Mouse (Mus musculus) MEL (cell line): ENCODE data around the gene Krt83. TPM values are rescaled to one million over a fixed set of nuclear protein-coding genes. Genes with fewer than 3 reads are reported as not detected.

ENCODE experiments used
- DNase-seq: peaks from one replicate; pipeline ENCODE4 v3.0.0; 2011; ENCODE audit warnings: low read depth, low spot score
- H3K27ac ChIP-seq: 2 replicates; pipeline ENCODE4 v1.5.1; 2012; ENCODE audit warnings: low read depth, mild to moderate bottlenecking, control low read depth, low read length, moderate library complexity; ENCODE audit not compliant: control insufficient read depth
- H3K27me3 ChIP-seq, 2 experiments: fragments of 150-350 bp in 1 of 2; sonication (generic) in 1 of 2; 2 replicates each; pipeline ENCODE4 v1.6.1; 2012; ENCODE audit warnings: low read length in 2 of 2, mild to moderate bottlenecking in 2 of 2, improper control_type of control experiment in 1 of 2, moderate library complexity in 1 of 2; ENCODE audit not compliant: insufficient read depth in 2 of 2, control insufficient read depth in 1 of 2
- H3K36me3 ChIP-seq, 2 experiments: 2 replicates each; pipeline ENCODE4 v1.6.1; 2012 to 2014; ENCODE audit warnings: low read length in 2 of 2, improper control_type of control experiment in 1 of 2, inconsistent platforms in 1 of 2, mild to moderate bottlenecking in 1 of 2; ENCODE audit not compliant: insufficient read depth in 2 of 2, control insufficient read depth in 1 of 2
- H3K4me1 ChIP-seq, 2 experiments: fragments of 150-350 bp in 1 of 2; sonication (generic) in 1 of 2; 2 replicates each; pipeline ENCODE4 v1.6.1; 2012; ENCODE audit warnings: low read length in 2 of 2, improper control_type of control experiment in 1 of 2, mild to moderate bottlenecking in 1 of 2; ENCODE audit not compliant: insufficient read depth in 2 of 2, control insufficient read depth in 1 of 2
- H3K4me3 ChIP-seq, 2 experiments: fragments of 150-350 bp in 1 of 2; sonication (generic) in 1 of 2; 2 replicates each; pipeline ENCODE4 v1.5.1; 2012; ENCODE audit warnings: low read depth in 2 of 2, low read length in 2 of 2, mild to moderate bottlenecking in 2 of 2, moderate library complexity in 2 of 2, control low read depth in 1 of 2, improper control_type of control experiment in 1 of 2; ENCODE audit not compliant: control insufficient read depth in 1 of 2, insufficient read depth in 1 of 2
- H3K79me2 ChIP-seq: 2 replicates; pipeline ENCODE4 v1.6.1; 2012; ENCODE audit warnings: mild to moderate bottlenecking, low read length, moderate library complexity; ENCODE audit not compliant: control insufficient read depth, poor library complexity, insufficient read depth
- H3K9ac ChIP-seq: 2 replicates; pipeline ENCODE4 v1.6.1; 2012; ENCODE audit warnings: low read depth, mild to moderate bottlenecking, control low read depth, low read length, moderate library complexity; ENCODE audit not compliant: control insufficient read depth, poor library complexity, severe bottlenecking
- H3K9me3 ChIP-seq: fragments of 150-350 bp; sonication (generic); replicated peaks from 2 replicates; pipeline ENCODE4 v1.6.1; 2012; ENCODE audit warnings: mild to moderate bottlenecking, low read length, improper control_type of control experiment, moderate library complexity; ENCODE audit not compliant: insufficient read depth
- BHLHE40 ChIP-seq: IDR thresholded peaks from 2 replicates; pipeline ENCODE4 v1.6.1; 2012; ENCODE audit warnings: low read depth, mild to moderate bottlenecking, inconsistent platforms, low read length, improper control_type of control experiment, borderline replicate concordance
- CHD2 ChIP-seq: IDR thresholded peaks from 2 replicates; pipeline ENCODE4 v1.6.1; 2011; ENCODE audit warnings: low read length, improper control_type of control experiment
- CTCF ChIP-seq, 3 experiments: IDR thresholded peaks in 2 of 3; conservative IDR thresholded peaks in 1 of 3; 2 replicates each; pipeline ENCODE4 v1.5.1; 2011 to 2012; ENCODE audit warnings: low read length in 3 of 3, low read depth in 2 of 3, mild to moderate bottlenecking in 2 of 3, improper control_type of control experiment in 1 of 3, inconsistent platforms in 1 of 3, mixed read lengths in 1 of 3, moderate library complexity in 1 of 3; ENCODE audit not compliant: control insufficient read depth in 1 of 3, insufficient read depth in 1 of 3, poor library complexity in 1 of 3, severe bottlenecking in 1 of 3
- E2F4 ChIP-seq: IDR thresholded peaks from 2 replicates; pipeline ENCODE4 v1.6.1; 2011; ENCODE audit warnings: low read depth, low read length, improper control_type of control experiment, borderline replicate concordance
- EP300 ChIP-seq, 2 experiments: IDR thresholded peaks; 2 replicates each; pipeline ENCODE4 v1.6.1; 2011; ENCODE audit warnings: improper control_type of control experiment in 2 of 2, low read length in 2 of 2, low read depth in 1 of 2, mild to moderate bottlenecking in 1 of 2
- KAT2A ChIP-seq: conservative IDR thresholded peaks from 2 replicates; pipeline ENCODE4 v1.6.1; 2012; ENCODE audit warnings: low read depth, low read length, improper control_type of control experiment, inconsistent platforms
- MAX ChIP-seq: IDR thresholded peaks from 2 replicates; pipeline ENCODE4 v1.6.1; 2011; ENCODE audit warnings: low read length, improper control_type of control experiment
- MAZ ChIP-seq: IDR thresholded peaks from 2 replicates; pipeline ENCODE4 v1.6.1; 2012; ENCODE audit warnings: low read depth, mild to moderate bottlenecking, inconsistent platforms, low read length, improper control_type of control experiment
- MXI1 ChIP-seq: IDR thresholded peaks from 2 replicates; pipeline ENCODE4 v1.6.1; 2011; ENCODE audit warnings: mild to moderate bottlenecking, low read depth, low read length, improper control_type of control experiment
- MYC ChIP-seq: IDR thresholded peaks from 2 replicates; pipeline ENCODE4 v1.6.1; 2011; ENCODE audit warnings: low read depth, mild to moderate bottlenecking, low read length, improper control_type of control experiment, moderate library complexity
- POLR2A ChIP-seq, 2 experiments: IDR thresholded peaks; 2 replicates each; pipeline ENCODE4 v1.6.1; 2011 to 2012; ENCODE audit warnings: low read length in 2 of 2, mild to moderate bottlenecking in 2 of 2, control low read depth in 1 of 2, improper control_type of control experiment in 1 of 2, low read depth in 1 of 2, moderate library complexity in 1 of 2; ENCODE audit not compliant: control insufficient read depth in 1 of 2, insufficient read depth in 1 of 2, poor library complexity in 1 of 2
- POLR2AphosphoS5 ChIP-seq: IDR thresholded peaks from 2 replicates; pipeline ENCODE4 v1.6.1; 2012; ENCODE audit warnings: low read depth, borderline replicate concordance, mild to moderate bottlenecking, inconsistent platforms, low read length, moderate library complexity, mixed read lengths
- SMC3 ChIP-seq: IDR thresholded peaks from 2 replicates; pipeline ENCODE4 v1.6.1; 2011; ENCODE audit warnings: low read depth, low read length, improper control_type of control experiment
- TAL1 ChIP-seq: IDR thresholded peaks from 2 replicates; pipeline ENCODE4 v1.6.1; 2012; ENCODE audit warnings: mild to moderate bottlenecking, inconsistent platforms, low read length, moderate library complexity, mixed read lengths
- TBP ChIP-seq: IDR thresholded peaks from 2 replicates; pipeline ENCODE4 v1.8.0; 2011; ENCODE audit warnings: low read depth, low read length, improper control_type of control experiment
- ZKSCAN1 ChIP-seq: IDR thresholded peaks from 2 replicates; pipeline ENCODE4 v1.6.1; 2012; ENCODE audit warnings: low read depth, mild to moderate bottlenecking, inconsistent platforms, low read length, improper control_type of control experiment, moderate library complexity
- polyA plus RNA-seq, 2 experiments: library from polyadenylated mRNA; stranded (reverse) in 1 of 2; unstranded in 1 of 2; fragments of >175 nt in 1 of 2; fragments of >200 nt in 1 of 2; gene quantifications; 2 replicates each; pipeline versions ENCODE4 v1.2.1 to v1.2.4; 2012; ENCODE audit warnings: low replicate concordance in 2 of 2, low read depth in 1 of 2; ENCODE audit not compliant: insufficient read length in 2 of 2, insufficient read depth in 1 of 2, missing spikeins in 1 of 2
- total RNA-seq: library from RNA; depleted of rRNA; stranded (reverse); fragments of 300-350 nt; gene quantifications from 2 replicates; pipeline ENCODE4 v1.2.3, GENCODE M21; 2012; rRNA removed

Krt83 gene
- total RNA-seq (not detected in 2 replicates), polyA plus RNA-seq (not detected)

DNA sequence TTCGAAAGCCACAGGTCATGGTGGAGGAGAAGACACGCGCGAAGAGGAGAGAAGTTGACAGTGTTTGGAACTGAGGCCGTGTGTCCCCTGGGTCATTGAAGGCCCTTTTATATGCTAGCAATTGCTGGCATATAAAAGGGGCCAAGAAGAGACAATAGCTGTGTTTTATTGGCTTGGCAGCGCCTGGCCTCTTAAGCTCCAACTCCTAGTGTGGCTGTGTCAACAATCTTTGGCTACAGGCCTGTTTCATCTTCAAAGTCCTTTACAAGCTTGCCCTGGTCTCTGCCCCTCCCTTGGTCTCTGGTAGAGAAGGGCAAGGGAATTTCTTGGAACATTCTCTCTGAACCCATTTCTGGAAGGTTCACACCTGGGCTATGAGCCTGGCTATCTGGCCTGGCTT, at the start of gene Krt83:
Krt83 (minus strand) TSS at position 82 of the 400 bp plus-strand sequence.
- H3K79me2 ChIP-seq: no peaks in the 10 kb centered on the region
- H3K27me3 ChIP-seq: no peaks in the 10 kb centered on the region
- no peak for DNase-seq
- TF ChIP-seq MAX (no peak), SMC3 (no peak), POLR2A (IDR thresholded peaks at IDR 0.05; ENCODE audit: control insufficient read depth in 1 of 2, insufficient read depth in 1 of 2, low read depth in 1 of 2, low read length in 2 of 2, poor library complexity in 1 of 2) (no peak), CHD2 (no peak), TAL1 (no peak), BHLHE40 (no peak), CTCF (IDR thresholded peaks at IDR 0.05 in 2 of 3, conservative IDR thresholded peaks at IDR 0.05 in 1 of 3; ENCODE audit: control insufficient read depth in 1 of 3, insufficient read depth in 1 of 3, low read depth in 2 of 3, low read length in 3 of 3, poor library complexity in 1 of 3, severe bottlenecking in 1 of 3) (no peak), MYC (no peak), MAZ (no peak)
- no peaks in the 10 kb centered on the region for H3K9me3 ChIP-seq
- no peak within 1 kb of the TSS for H3K9ac ChIP-seq
- no peak within 1 kb of the TSS for H3K27ac ChIP-seq
- no peak within 1 kb of the TSS for H3K4me3 ChIP-seq
- H3K36me3 ChIP-seq: no peaks in the 10 kb centered on the region
- H3K4me1 ChIP-seq: no peaks in the 10 kb centered on the region

DNA sequence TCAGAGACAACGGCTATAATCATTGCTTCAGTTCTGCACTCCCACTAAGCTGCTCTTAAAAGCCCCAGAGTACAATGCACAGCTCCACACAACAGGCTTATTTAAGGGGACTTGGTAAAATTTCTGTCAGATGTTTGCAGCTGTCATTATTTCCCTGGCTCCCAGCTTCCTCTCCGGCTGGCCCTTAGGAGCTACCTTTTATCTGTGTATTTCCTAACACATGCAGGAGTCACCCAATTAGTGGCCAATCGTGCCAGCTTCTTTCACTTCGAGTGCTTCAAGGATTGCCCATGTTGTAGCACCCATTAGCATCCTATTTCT, 47.2 kb upstream of the Krt83 start:
- Histone ChIP-seq H3K4me3 (no peak overlapping the region), H3K4me1 (no peaks in the 10 kb centered on the region), H3K36me3 (no peaks in the 10 kb centered on the region), H3K79me2 (no peaks in the 10 kb centered on the region), H3K9ac (no peak overlapping the region), H3K27ac (no peak overlapping the region), H3K9me3 (no peaks in the 10 kb centered on the region), H3K27me3 (no peaks in the 10 kb centered on the region)
- TF ChIP-seq TBP (no peak), MYC (no peak), ZKSCAN1 (no peak), SMC3 (no peak), MAZ (no peak), E2F4 (no peak), MXI1 (no peak), POLR2A (IDR thresholded peaks at IDR 0.05; ENCODE audit: control insufficient read depth in 1 of 2, insufficient read depth in 1 of 2, low read depth in 1 of 2, low read length in 2 of 2, poor library complexity in 1 of 2) (no peak), POLR2AphosphoS5 (no peak), KAT2A (no peak), EP300 (IDR thresholded peaks at IDR 0.05; ENCODE audit: low read depth in 1 of 2, low read length in 2 of 2) (no peak)
- no peak for DNase-seq
